Mouse (Mus musculus) embryo, embryonic 11 days (tissue): ENCODE results near the gene Rab34.
A peak's percentile ranks its signal among the peaks of the same experiment; 100 is the strongest.

ENCODE experiments used
- DNase-seq: peaks from one replicate; pipeline ENCODE4 v3.0.0-alpha.2; 2015

Gene Rab34

GRCm38 (mm10) chr11:78165761-78166109 lies 22.5 kb upstream of the Rab34 start:
- no peak for DNase-seq

- no peak for DNase-seq
These were observed 22.1 kb upstream of the Rab34 start for GRCm38 (mm10) chr11:78166161-78166560.

- DNase-seq: no peak
These were observed 21.6 kb upstream of the Rab34 start for GRCm38 (mm10) chr11:78166640-78167039.

DNA sequence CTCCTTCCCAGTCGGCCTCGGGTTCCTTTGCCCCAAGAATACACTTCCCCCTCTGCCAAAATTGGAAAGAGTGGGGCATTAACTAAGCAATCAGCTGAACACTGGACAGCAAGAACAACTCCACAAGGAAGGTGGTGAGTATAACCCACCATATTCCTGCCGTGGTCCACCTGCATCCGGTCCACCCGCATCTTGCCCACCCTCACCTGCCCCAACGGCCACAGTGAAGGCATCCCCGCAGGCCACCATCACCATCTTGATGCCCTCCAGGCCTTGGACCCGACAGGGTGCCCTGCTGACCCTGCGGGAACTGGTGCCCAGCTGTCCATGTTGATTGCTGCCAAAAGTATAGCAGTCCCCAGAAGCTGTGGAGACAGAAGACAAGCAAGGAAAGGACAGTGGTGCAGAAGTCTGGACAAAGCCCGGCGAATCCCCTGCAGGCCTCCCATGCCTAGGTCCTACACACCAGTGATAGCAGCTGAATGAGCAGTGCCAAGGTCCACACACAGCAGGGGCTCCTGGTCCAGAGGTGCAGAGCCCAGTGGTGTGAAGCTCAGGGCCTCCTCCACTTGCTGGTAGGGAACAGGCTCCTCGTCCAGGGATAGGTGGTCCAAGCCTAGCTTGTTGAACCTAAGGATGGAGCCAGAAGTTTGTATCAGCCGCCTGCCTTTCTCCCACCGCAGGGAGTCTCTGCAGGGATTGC lies 20.8 kb upstream of the Rab34 start:
- DNase-seq: no peak

DNA sequence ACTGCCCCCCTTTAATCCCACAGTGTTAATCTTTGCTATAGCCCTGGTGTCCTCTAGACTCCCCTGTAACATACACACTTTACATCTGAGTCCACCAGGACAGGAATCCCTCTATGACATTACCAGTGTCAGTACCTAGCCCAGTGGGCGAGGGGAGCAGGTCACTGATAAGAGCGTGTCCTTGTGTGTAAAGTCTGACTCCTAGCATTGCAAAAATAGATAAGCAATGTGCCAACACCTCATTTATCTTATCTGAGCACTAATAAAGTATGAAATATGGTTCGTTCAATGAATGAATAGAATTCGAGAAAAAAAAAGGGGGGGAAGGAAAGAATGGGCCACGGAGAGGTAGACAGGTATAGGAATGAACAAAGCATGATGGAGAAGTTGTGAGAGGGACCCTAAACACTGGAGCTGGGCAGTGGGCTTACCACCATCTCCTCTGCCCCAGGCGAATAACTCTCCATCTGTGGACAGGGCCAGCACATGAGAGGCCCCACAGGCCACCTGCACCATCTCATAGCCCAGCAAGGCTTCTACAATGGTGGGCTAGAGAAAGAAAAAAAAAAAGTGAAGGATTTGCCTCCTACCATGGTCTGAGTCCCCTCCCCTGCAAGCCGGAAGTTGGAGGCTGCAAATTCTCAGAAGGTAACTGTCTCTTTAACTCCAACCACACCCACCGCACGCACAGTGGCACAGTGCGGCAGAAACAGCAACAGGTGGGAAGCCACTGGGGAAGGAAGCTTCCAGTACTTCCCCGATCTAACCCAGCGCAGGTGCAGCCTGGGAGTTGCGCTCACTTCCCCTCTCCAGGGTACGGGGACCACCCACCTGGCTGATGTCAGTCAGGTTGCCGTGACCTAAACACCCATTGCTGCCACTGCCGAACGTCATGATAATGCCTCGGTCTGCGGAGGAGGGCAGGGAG lies 19.4 kb upstream of the Rab34 start:
- no peak for DNase-seq

DNA sequence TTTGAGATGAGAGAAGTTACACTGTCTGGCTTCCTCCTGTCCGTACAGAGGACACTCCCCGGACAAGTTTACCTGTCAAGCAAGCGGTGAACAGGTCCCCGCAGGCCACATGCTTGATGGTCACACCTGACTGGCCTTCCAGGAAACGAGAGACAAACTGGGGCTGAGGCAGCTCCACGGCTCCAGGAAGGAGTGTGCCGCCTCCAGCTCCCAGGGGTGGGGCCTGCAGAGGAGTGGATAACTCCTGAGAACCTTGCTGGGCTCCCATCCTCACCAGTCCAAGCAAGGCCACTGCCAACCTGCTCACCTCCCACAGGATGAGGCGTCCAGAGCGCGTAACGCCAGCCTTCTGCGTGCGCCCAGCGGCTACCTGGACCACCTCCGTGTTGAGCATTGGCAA lies 17.9 kb upstream of the Rab34 start:
- DNase-seq: no peak

DNA sequence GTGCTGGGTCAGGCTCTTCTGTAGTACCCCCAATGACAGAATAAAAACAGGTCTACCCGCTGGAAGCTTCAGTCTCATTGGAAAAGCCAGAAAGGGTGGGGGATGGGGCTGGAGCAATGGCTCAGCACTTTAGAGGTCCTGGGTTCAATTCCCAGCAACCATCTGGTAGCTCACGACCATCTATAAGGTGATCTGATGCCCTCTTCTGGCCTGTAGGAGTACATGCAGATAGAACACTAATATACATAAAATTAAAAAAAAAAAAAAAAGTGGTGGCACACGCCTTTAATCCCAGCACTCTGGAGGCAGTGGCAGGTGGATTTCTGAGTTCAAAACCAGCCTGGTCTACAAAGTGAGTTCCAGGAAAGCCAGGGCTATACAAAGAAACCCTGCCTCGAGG lies 16.9 kb upstream of the Rab34 start:
- DNase-seq: no peak

DNA sequence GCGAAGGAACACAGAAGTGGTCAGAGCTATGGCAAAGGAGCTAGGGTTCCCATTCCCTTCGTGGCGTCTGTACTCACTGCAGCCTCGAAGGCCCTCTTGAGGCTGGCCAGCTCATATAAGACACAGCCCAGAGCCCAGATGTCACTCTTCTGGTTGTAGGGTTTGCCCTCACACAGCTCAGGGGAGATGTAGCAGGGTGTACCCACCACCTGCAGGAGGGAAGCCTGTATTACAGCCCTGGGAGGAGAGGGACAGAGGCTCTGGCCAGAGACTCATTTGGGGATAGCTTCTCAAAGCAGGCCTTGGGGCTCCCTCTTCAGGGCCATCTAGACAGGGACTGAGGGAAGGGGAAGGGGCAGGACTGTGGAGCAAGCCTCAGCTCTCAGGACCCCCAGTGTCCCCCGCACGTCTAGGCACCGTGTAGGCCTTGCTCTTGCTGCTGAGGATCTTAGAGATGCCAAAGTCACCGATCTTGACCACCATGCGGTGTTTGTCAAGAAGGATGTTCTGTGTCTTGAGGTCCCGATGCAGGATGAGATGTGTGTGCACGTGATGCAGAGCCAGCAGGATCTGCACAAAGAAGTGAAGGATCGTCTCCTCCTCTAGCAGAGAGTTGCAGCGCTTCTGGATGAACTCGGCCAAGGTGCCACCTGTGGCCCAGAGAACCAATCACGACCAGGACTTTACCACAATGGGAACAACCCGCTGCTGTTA lies 16.0 kb upstream of the Rab34 start:
- no peak for DNase-seq

DNA sequence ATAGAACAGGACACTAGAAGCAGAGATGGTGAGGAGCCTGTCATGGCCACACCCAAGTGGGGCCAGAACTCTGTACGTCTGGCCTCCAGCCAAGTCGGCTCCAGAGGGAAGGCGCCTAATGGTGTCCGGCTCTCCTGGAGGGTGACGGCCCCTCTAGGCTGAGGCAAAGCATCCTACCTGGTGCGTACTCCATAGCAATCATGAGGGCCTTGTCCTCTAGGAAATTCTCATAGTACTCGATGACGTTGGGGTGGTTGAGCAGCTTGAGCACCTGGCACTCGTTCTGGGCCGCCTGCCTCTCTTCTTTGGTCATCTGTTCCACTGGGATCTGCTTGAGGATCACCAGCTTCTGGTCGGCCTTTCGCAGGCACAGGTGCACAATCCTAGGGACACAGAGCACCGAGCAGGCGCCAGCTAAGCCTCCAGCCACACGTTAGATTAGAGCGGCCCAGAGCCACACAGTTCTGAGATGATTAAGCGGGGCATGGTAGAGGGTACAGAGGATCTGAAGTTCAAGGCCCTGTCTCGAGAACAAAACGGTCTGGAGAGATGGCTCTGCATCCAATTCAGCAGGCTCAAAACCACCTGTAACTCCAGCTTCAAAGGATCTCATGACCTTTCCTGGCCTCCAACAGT lies 15.4 kb upstream of the Rab34 start:
- DNase-seq: no peak

DNA sequence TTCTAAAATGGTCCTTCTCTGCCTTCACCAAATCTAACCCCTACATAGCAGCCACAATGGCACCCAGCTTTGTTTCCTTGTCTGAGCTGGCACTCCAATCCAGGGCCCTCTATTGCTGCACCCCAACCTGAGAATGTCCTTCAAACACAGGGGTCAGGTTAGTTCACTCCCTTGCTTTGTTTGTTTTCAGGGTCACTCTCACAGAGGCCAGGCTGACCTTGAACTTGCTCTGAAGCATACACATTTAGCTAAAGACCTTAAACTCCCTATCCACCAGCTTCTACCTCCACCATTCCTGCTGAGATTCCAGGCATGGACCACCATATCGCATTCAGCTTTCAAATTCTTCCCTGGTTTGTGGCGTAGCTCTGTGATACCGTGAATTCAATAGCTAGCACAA lies 13.7 kb upstream of the Rab34 start:
- no peak for DNase-seq

- DNase-seq: no peak
These were observed 12.3 kb upstream of the Rab34 start for GRCm38 (mm10) chr11:78175771-78176401.

GRCm38 (mm10) chr11:78176402-78176862 lies 11.8 kb upstream of the Rab34 start, which contains the start of the genes Nek8 and Tlcd1:
Gene Nek8 (minus strand): TSS chr11:78176675.
Gene Tlcd1 (plus strand): TSS chr11:78176711.
- peak; percentile 97 for DNase-seq

DNA sequence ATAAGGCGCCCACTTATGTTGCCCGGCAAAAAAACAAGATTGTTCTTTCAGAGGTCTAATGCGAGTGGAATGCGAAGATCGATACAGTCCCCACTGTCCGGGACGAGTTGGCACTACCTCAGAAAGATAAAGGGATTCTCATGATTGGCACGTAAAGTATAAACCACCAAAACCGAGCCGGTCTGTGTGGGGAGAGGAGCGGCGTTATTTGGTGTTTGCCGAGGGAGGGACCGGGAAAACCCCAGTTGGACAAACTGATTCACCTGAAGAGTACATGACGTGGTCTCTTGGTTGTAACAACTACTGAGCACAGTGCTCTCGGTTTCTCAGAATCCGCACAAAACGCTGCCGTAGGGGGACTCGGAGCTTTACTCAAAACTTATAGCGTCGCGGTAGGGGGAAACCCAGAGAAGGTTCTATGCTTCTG lies 11.3 kb upstream of the Rab34 start:
- DNase-seq: peak; percentile 29

DNA sequence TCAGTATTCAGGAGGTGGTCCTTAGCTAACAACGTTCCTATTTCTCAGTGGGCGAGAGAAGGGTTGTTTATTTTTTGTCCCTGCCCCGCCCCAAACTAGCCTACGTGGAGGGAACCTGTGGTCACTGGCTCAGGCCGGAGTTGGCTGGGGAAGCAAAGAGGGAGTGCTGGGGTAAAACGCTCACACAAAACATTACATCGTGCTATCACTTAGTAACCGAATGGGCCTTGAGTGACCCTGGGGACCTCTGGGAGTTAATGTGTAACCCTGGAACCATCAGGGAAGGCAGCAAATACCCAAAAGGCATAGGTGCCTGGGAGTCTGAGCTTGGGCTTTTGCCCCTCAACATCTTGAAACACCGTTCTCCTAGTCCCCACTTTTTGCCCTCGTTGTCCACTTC lies 10.8 kb upstream of the Rab34 start:
- peak; percentile 54 for DNase-seq

DNA sequence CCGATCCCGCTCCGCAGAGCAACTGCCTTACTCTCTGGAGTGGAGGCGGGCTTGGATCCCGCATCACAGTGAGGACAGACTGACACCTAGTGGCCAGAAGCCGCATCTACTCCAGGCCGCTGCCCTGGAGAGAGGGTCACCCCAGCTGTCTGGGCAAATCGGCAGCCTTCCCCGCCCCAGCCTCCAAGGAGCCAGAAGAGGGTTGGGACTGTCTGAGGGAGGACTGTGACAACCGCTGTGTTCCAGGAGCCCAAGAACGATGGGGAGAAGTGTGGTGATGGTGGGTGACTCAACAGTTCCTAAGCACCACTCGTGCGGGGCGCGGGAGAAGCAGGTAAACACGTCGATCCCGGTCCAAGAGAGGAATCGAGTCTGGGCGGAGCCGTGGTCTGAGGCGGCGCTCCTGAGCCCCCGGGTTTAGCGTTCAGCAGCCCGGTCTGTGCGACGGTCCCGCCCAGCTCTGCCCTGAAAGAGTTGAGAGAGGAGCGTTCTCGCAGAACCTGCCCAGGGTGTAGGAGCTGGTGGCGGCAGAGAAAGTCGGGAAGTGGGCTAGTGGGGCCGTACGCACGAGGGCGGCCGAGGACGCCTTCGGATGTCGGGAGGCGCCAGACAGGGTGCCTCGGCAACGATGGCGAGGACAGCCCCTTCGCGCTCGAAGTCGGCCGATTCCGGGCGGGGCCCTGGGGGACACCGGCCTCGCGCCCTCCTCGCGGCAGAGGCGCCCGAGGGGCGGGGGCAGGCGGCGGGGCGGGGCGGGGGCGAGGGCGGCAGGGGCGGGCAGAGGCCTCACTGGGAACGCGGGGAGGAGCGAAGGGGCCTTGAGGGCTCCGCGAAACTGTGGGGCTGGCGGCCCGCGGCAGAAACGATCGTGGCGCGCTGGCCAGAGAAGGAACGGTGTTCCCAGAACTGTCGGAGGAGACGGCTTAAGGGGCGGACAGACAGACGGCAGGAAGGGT lies 10.0 kb upstream of the Rab34 start:
- peak; percentile 96 for DNase-seq

DNA sequence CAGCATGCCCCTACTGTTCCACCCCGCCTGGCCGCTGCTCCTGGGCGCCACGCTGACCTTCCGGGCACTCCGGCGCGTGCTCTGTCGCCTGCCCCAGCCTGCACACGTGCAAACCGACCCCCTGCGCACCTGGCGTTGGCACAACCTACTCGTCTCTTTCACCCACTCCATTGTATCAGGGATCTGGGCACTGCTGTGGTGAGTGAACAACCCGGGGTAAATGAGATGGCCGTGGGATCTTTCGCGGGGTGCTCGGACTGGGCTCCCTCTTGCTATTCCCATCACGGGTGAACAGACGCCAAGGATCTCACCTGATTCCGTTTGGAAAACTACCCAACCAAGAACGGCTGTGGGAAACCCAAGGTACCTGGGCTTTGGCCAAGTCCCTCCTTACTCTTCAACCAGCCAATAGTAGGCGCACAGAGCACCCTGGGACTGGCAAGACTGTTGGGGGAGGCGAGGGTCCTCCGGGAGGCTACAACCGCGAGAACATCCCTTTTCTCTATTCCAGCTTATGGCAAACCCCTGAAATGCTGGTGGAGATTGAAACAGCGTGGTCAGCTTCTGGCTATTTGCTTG lies 9.3 kb upstream of the Rab34 start:
- peak; percentile 68 for DNase-seq

GRCm38 (mm10) chr11:78179438-78179999 lies 8.7 kb upstream of the Rab34 start:
- no peak for DNase-seq

GRCm38 (mm10) chr11:78180081-78180761 lies 8.0 kb upstream of the Rab34 start:
- DNase-seq: no peak

GRCm38 (mm10) chr11:78181830-78182357 lies 6.3 kb upstream of the Rab34 start:
- no peak for DNase-seq
